17 mouse cellular contexts compared by ENCODE assay signal in the genomic region with DNA sequence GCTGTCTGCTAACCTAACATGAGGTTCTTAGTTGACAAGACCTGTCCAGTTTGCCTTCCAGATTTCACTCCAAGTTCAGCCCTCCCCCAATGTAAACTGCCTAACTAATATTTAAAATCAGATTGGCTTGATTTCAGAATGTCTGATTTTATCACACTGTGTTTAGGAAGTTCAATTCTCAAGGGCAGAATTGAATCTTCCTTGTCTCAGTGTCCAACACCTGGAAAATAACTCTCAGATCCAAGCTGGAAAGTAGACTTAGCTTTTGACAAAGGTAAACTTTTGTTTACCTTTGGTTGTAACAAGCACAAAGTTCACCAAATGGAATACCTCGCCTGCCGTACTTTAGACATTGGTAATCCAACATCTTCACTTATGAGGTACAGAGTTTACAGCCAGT.
"Had no signal": no experiment of that assay in that cellular context is flagged by ENCODE, and none has a peak within 500 bp of the region (broad histone marks: within the 10 kb centered on the region; RNA-seq: fewer than 3 reads in every experiment).

No protein-coding gene starts in this region.

- H3K4me3 ChIP-seq: lung, embryonic 15.5 days; megakaryocyte, embryonic 14.5 days; midbrain, embryonic 13.5 days; midbrain, embryonic 15.5 days; neural tube, embryonic 12.5 days; stomach, embryonic 15.5 days had no signal

- H3K4me2 ChIP-seq: lung, embryonic 15.5 days; midbrain, embryonic 11.5 days; midbrain, embryonic 13.5 days; midbrain, embryonic 15.5 days; neural tube, embryonic 12.5 days; stomach, embryonic 15.5 days had no signal

- H3K4me1 ChIP-seq: lung, embryonic 15.5 days; megakaryocyte, embryonic 14.5 days; midbrain, embryonic 13.5 days; midbrain, embryonic 15.5 days; neural tube, embryonic 12.5 days; stomach, embryonic 15.5 days had no signal

- H3K36me3 ChIP-seq: lung, embryonic 15.5 days; midbrain, embryonic 13.5 days; midbrain, embryonic 15.5 days; neural tube, embryonic 12.5 days; stomach, embryonic 15.5 days had no signal

- ATAC-seq: lung, postnatal 0 days; midbrain, embryonic 13.5 days; midbrain, embryonic 15.5 days had no signal

- H3K27ac ChIP-seq: lung, embryonic 15.5 days; macrophage; midbrain, embryonic 13.5 days; midbrain, embryonic 15.5 days; neural tube, embryonic 12.5 days; stomach, embryonic 15.5 days; stomach, postnatal 0 days had no signal

- H3K9ac ChIP-seq: lung, embryonic 15.5 days; midbrain, embryonic 13.5 days; midbrain, embryonic 15.5 days; neural tube, embryonic 12.5 days; stomach, embryonic 15.5 days had no signal

- DNase-seq: lung, adult 2 months; lung, postnatal 14 days; lung, postnatal 36 days; right cerebral cortex, postnatal 14 days; thymus, adult 2 months; thymus, postnatal 25 days; thymus, postnatal 4 days had no signal

- H3K9me3 ChIP-seq: lung, embryonic 15.5 days; midbrain, embryonic 13.5 days; midbrain, embryonic 15.5 days; neural tube, embryonic 12.5 days; stomach, embryonic 15.5 days had no signal

- H3K27me3 ChIP-seq: lung, embryonic 15.5 days; megakaryocyte, embryonic 14.5 days; midbrain, embryonic 13.5 days; midbrain, embryonic 15.5 days; neural tube, embryonic 12.5 days; stomach, embryonic 15.5 days had no signal
